Mouse (Mus musculus): Measurements from ENCODE around the gene Slc37a4. TPM values are rescaled to one million over a fixed set of nuclear protein-coding genes. Genes with fewer than 3 reads are reported as not detected.
"Not testable (repeated sequence)": the region's sequence is repeated elsewhere in the genome, so short reads cannot be mapped to it uniquely, and the experiment has no call there.

The Slc37a4 gene
- 10 to 100 TPM; 41.5 to 44.9 TPM for total RNA-seq (2021)

DNA sequence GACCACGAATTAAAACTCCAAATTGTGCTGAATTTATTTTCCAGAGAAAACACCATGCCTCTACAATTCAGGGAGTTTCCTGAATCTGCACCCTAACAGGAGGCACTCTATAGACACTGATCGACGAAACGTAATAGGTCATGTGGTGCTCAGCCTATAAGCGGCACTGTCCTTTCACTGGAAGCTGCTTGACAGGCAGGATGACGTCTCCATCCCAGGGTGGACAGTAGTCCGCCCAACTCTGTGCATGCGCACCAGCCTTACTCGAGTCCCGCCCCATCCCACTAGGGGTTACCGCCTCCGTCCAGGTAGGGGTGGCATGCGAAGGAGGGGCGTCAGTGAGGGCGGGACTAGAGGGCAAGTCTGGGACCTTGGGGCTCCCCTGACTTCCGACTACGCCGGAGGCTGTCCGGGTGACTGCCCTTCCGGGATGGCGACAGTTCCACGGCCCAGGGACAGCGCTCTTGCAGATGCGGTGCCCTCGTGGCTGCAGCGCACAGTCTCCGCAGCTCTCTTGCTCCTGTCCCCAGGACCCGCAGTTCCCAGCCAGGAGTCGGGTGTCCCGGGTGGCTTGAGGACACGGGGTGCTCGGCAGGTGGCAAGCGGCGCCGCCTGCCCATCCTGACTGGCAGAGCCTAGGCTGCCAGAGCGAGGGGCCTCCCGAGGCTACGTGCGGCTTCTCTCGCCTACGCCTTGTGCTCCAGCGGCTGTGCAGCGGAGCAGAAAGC, at the start of gene Slc37a4:
Gene Slc37a4 (plus strand): TSS at position 169 of the 728 bp plus-strand sequence.
- DNase-seq: peak; percentile 94
- intact Hi-C loops (cut with DNase I): loop anchor here (10.0 kb wide), 1 partner anchor 272 kb away; no protein-coding TSS in a partner anchor

DNA sequence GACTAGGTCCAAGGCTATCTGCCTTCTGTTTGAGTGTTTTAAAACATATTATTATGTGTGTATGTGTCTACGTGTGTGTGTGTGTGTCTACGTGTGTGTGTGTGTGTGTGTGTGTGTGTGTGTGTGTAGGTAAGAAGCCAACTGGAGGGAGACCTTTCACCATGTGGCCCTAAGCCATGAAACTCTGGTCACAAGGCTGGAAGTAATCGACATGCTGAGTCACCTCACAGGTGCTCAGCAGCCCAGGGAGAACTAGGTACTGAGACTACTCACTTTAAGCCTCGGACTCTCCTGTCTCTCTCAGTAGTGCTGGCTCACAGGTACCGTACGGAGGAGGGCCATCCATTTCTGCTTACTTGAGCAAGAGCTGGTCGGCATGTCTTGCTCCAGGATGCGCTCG, 49.5 kb upstream of the Slc37a4 start:
- intact Hi-C loops (cut with DNase I): no loop called here
- no peak for DNase-seq

DNA sequence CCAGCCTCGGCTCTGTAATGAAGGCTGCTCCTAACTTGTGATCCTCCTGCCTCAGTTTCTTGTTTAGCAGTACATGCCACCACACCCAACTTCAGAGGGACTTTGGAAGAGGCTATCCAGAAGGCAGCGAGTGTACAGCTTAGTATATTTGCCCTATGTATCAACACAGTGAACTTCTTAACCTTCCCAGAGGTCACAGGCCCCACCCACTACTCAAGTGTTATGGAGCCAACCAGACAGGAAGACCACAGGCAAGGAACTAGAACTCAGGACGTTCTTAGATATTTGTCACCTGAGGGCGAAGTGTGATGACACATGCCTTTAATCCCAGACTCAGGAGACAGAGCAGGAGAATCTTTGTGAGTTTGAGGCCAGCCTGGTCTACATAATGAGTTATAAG, 49.0 kb upstream of the Slc37a4 start:
- no peak for DNase-seq
- intact Hi-C loops (cut with DNase I): no loop called here

DNA sequence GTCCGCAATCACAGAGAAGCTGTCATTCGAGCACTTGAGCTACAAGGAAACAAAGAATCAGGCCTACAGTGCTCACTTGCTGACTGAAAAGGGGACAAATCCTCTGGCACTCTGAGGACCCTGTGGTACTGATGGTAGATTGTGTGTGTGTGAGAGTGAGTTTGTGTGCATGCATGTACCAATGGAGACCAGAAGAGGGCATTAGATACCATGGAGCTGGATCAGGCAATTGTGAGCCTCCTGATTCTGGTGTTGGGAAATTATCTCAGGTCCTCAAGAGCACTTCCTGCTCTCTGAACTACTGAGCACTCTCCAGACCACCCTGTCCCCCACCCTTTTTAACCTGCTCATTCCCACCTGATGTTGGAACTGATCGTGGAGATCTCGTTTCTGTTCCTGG, 48.1 kb upstream of the Slc37a4 start:
- no peak for DNase-seq
- intact Hi-C loops (cut with DNase I): no loop called here

GRCm38 (mm10) chr9:44351396-44351795, 45.3 kb upstream of the Slc37a4 start:
- intact Hi-C loops (cut with DNase I): no loop called here
- DNase-seq: no peak

- intact Hi-C loops (cut with DNase I): no loop called here
- DNase-seq: no peak
These were observed 44.3 kb upstream of the Slc37a4 start for GRCm38 (mm10) chr9:44352337-44352736.

GRCm38 (mm10) chr9:44353142-44353541, 43.5 kb upstream of the Slc37a4 start:
- no peak for DNase-seq
- intact Hi-C loops (cut with DNase I): no loop called here

GRCm38 (mm10) chr9:44357207-44357606, 39.4 kb upstream of the Slc37a4 start:
- intact Hi-C loops (cut with DNase I): no loop called here
- DNase-seq: no peak

- intact Hi-C loops (cut with DNase I): no loop called here
- peak; percentile 97 for DNase-seq
These were observed 35.3 kb upstream of the Slc37a4 start, which contains the start of gene Vps11 for GRCm38 (mm10) chr9:44361190-44361917. Vps11 (minus strand) TSS chr9:44361670.

DNA sequence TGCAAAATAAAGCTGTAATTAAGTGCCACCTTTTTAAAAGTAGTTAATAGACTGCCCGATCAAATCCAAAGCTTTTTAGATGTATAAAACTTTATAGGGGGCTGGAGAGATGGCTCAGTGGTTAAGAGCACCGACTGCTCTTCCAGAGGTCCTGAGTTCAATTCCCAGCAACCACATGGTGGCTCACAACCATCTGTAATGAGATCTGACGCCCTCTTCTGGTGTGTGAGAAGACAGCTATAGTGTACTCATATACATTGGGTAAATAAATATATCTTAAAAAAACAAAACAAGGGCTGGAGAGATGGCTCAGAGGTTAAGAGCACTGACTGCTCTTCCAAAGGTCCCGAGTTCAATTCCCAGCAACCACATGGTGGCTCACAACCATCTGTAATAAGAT, 34.7 kb upstream of the Slc37a4 start:
- DNase-seq; intact Hi-C loops (cut with DNase I): not testable (repeated sequence)

GRCm38 (mm10) chr9:44364480-44364879, 32.2 kb upstream of the Slc37a4 start:
- intact Hi-C loops (cut with DNase I): no loop called here
- DNase-seq: no peak

GRCm38 (mm10) chr9:44373386-44373785, 23.3 kb upstream of the Slc37a4 start:
- no peak for DNase-seq
- intact Hi-C loops (cut with DNase I): no loop called here

GRCm38 (mm10) chr9:44376141-44376540, 20.5 kb upstream of the Slc37a4 start:
- DNase-seq: no peak
- intact Hi-C loops (cut with DNase I): no loop called here

DNA sequence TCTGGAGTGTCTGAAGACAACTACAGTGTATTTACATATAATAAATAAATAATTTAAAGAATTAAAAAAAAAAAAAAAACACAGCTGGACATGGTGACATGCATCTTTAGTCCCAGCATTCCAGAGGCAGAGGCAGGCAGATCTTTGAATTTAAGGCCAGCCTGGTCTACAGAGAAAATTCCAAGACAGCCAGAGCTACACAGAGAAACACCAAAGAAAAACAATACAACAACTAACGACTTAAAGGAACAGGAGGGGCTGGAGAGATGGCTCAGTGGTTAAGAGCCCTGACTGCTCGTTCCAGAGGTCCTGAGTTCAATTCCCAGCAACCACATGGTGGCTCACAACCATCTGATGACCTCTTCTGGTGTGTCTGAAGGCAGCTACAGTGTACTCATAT, 19.3 kb upstream of the Slc37a4 start:
- intact Hi-C loops (cut with DNase I); DNase-seq: not testable (repeated sequence)

DNA sequence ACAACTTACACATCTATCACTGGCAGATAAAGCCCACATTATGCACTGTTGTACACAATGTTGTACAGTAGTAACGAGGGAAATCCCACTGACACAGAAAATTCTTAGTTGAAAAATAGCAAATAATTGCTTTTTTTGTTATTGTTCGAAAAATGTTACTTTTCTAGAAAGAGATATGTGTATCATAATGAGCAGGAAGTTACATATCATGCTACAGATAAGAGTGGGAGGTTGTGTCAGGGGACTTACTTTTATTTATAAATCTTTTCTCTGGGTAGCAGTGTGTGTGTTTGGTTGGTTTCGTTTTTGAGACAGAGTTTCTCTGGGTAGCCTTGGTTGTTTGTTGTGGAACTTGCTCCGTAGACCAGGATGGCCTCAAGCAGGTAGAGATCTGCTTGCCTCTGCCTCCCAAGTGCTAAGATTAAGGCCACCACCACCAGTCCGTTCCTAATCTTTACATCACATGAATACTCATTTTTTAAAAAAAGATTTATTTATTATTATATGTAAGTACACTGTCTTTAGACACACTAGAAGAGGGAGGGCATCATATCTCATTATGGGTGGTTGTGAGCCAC, 18.4 kb upstream of the Slc37a4 start:
- intact Hi-C loops (cut with DNase I): no loop called here
- no peak for DNase-seq

GRCm38 (mm10) chr9:44379054-44379834, 17.4 kb upstream of the Slc37a4 start, which contains the start of gene Hyou1:
Hyou1 (plus strand) TSS chr9:44379490.
- intact Hi-C loops (cut with DNase I): no loop called here
- peak; percentile 99 for DNase-seq

- DNase-seq: peak; percentile 41
- intact Hi-C loops (cut with DNase I): no loop called here
These were observed 16.8 kb upstream of the Slc37a4 start for GRCm38 (mm10) chr9:44379862-44380261.

GRCm38 (mm10) chr9:44384596-44384995, 12.1 kb upstream of the Slc37a4 start:
- no peak for DNase-seq
- intact Hi-C loops (cut with DNase I): no loop called here

DNA sequence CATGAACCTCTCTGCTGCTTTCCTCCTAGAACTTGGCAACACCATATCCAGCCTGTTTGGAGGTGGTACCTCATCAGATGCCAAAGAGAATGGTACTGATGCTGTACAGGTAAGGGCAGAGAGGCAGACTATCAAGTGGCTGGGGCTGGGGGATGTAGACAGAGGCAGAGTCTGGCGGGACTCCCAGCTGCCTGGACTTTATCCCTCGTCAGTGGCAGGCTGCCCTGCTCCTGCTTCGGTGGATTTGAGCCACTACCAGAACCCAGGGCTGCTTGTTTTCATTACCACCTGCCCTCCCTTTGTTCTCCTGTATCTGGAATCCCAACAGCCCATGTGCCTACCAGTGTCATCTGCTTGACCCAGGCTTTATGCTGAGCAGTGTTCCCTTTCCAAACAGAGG, 9.4 kb upstream of the Slc37a4 start:
- intact Hi-C loops (cut with DNase I): no loop called here
- DNase-seq: no peak

DNA sequence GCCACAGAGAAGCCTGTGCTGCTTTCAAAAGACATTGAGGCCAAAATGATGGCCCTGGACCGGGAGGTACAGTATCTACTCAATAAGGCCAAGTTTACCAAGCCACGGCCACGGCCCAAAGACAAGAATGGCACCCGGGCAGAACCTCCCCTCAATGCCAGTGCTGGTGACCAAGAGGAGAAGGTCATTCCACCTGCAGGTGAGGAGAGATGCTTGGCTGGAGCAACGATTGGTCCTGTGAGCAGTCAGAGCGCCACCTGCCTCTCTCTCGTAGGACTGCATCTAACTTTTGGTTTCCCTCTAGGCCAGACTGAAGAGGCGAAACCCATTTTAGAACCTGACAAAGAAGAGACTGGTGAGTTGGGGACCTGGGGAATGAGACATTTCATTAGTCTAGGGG, 7.4 kb upstream of the Slc37a4 start:
- intact Hi-C loops (cut with DNase I): no loop called here
- DNase-seq: peak; percentile 47

DNA sequence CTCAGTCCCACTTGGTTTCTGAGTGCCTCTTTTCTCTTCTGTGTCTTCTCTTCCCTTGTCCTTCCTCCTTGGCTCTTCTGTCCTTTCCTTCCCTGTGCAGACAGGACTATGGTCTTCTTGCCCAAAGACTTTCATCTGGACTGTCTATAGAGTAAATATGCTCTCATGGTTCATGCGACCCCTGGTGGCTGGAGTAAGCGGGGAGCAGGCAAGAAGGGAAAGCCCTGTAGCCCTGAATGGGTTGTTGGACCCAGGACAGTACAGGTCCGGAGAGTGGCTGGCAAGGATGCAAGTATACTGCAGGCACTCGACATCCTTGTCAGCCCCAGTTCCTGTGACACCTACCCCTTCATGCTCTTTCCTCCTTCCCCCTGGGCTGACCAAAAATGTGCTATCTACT, 5.2 kb upstream of the Slc37a4 start:
- DNase-seq: peak; percentile 77
- intact Hi-C loops (cut with DNase I): loop anchor here (10.0 kb wide), 1 partner anchor 267 kb away; no protein-coding TSS in a partner anchor
